8 mouse cellular contexts compared by ENCODE assay signal in genomic region chr5:110357531-110358179, GRCm38 (mm10). TPM values are rescaled to one million over a fixed set of nuclear protein-coding genes. Genes with fewer than 3 reads are reported as not detected.
DNase-seq lines count a peak whose midpoint lies in the region; ATAC-seq lines count a peak whose summit lies in the region.

No protein-coding gene starts in this region.

- H3K9ac ChIP-seq in forebrain, embryonic 13.5 days: no peak overlapping the region
- no peak overlapping the region for H3K9ac ChIP-seq in hindbrain, embryonic 16.5 days (ENCODE audit: low read depth, low read length)

- no peak overlapping the region for H3K27ac ChIP-seq in forebrain, embryonic 13.5 days
- no peak overlapping the region for H3K27ac ChIP-seq in hindbrain, embryonic 16.5 days (ENCODE audit: low read depth, low read length)

- ATAC-seq in cerebellum, adult (ENCODE audit: insufficient number of reproducible peaks, low FRiP score, low TSS enrichment): peak; percentile 40; the same call in 1 of the 2 replicates
- peak; percentile 68 for ATAC-seq in forebrain, embryonic 13.5 days
- ATAC-seq in hindbrain, embryonic 16.5 days: peak; percentile 72
- peak; percentile 71 for ATAC-seq in megakaryocyte-erythroid progenitor cell, adult 5-6 weeks (replicated peaks; ENCODE audit: low FRiP score, low TSS enrichment, poor library complexity, severe bottlenecking)

- 0 out of 2 replicates have a peak, but pooled peaks cover 9% of the 10 kb centered on the region for H3K4me1 ChIP-seq in forebrain, embryonic 13.5 days
- no peaks in the 10 kb centered on the region for H3K4me1 ChIP-seq in hindbrain, embryonic 16.5 days (ENCODE audit: control insufficient read depth, insufficient read depth, low read depth, low read length)

- no peak overlapping the region for H3K4me3 ChIP-seq in forebrain, embryonic 13.5 days
- H3K4me3 ChIP-seq in hindbrain, embryonic 16.5 days (ENCODE audit: low read length): no peak overlapping the region

- H3K27me3 ChIP-seq in forebrain, embryonic 13.5 days: peaks cover 7% of the 10 kb centered on the region; the same call in 1 of the 2 replicates
- H3K27me3 ChIP-seq in hindbrain, embryonic 16.5 days (replicated peaks; ENCODE audit: control insufficient read depth, insufficient read depth, low read length): peaks cover 6% of the 10 kb centered on the region; the same call in 1 of the 2 replicates

- WGBS in forebrain, embryonic 13.5 days: 36% methylated on average over 8 of the region's 9 CpGs
- WGBS in hindbrain, embryonic 16.5 days: 42% methylated on average over 8 of the region's 9 CpGs

- peak; percentile 93 for DNase-seq in NIH3T3 (ENCODE audit: low read depth)
- DNase-seq in layer of hippocampus, postnatal 36 days: peak; percentile 74 to 78
- DNase-seq in right cerebral cortex, postnatal 10 days (ENCODE audit: low spot score in 2 of 2): peak; percentile 76 to 89
- DNase-seq in yolk sac, embryonic 10.5 days (ENCODE audit: low spot score): peak; percentile 52

- peaks cover 12% of the 10 kb centered on the region; the same call in 1 of the 2 replicates for H3K36me3 ChIP-seq in forebrain, embryonic 13.5 days (ENCODE audit: poor library complexity, severe bottlenecking)
- H3K36me3 ChIP-seq in hindbrain, embryonic 16.5 days (ENCODE audit: control insufficient read depth, insufficient read depth, low read length): no peaks in the 10 kb centered on the region

- H3K9me3 ChIP-seq in forebrain, embryonic 13.5 days (replicated peaks): no peaks in the 10 kb centered on the region
- no peaks in the 10 kb centered on the region for H3K9me3 ChIP-seq in hindbrain, embryonic 16.5 days (ENCODE audit: control insufficient read depth, low read length)

- no peak overlapping the region for H3K4me2 ChIP-seq in forebrain, embryonic 13.5 days
- no peak overlapping the region for H3K4me2 ChIP-seq in hindbrain, embryonic 16.5 days (ENCODE audit: low read length)

RNA-seq across cellular contexts. Expression of gene Lrcol1, which starts 13.1 kb away (rescaled TPM):
- polyA plus RNA-seq in forebrain, embryonic 13.5 days (2015; fragmentation: Nextera tagmentation; extraction: Ambion mirVana): not detected in 2 replicates
- not detected in 2 replicates for polyA plus RNA-seq in hindbrain, embryonic 16.5 days (2015; fragmentation: Nextera tagmentation; extraction: Ambion mirVana)
- total RNA-seq in layer of hippocampus, postnatal 36 days (2021): not detected
- total RNA-seq in megakaryocyte-erythroid progenitor cell, adult 5-6 weeks (2014; fragmentation: Nextera tagmentation): not detected in 2 replicates
- total RNA-seq in megakaryocyte-erythroid progenitor cell, adult 5-6 weeks (2017): not detected in 2 replicates

RNA-seq across cellular contexts. Expression of gene P2rx2, which starts 14.6 kb away (rescaled TPM):
- polyA plus RNA-seq in forebrain, embryonic 13.5 days (2015; fragmentation: Nextera tagmentation; extraction: Ambion mirVana): 2.0 and 2.2 TPM in 2 replicates
- polyA plus RNA-seq in hindbrain, embryonic 16.5 days (2015; fragmentation: Nextera tagmentation; extraction: Ambion mirVana): 13.0 and 15.5 TPM in 2 replicates
- total RNA-seq in layer of hippocampus, postnatal 36 days (2021): under 1 TPM in 1 of 2 experiments, not detected in 1; 0.27 TPM
- total RNA-seq in megakaryocyte-erythroid progenitor cell, adult 5-6 weeks (2014; fragmentation: Nextera tagmentation): not detected in 2 replicates
- total RNA-seq in megakaryocyte-erythroid progenitor cell, adult 5-6 weeks (2017): not detected in 2 replicates
